ENCODE assay signal across 8 mouse cellular contexts in genomic region chr3:53040593-53041410, GRCm38 (mm10). TPM values are rescaled to one million over a fixed set of nuclear protein-coding genes. Genes with fewer than 3 reads are reported as not detected.
A peak's percentile ranks its signal among the peaks of the same experiment; 100 is the strongest.
DNase-seq lines count a peak whose midpoint lies in the region; TF ChIP-seq lines count a peak whose summit lies in the region.

No protein-coding gene starts in this region.

- peak overlapping the region; percentile 92 for H3K27ac ChIP-seq in heart, embryonic 10.5 days
- H3K27ac ChIP-seq in bone marrow macrophage, adult 2 months (ENCODE audit: insufficient read depth, low read depth, low read length): no peak overlapping the region
- peak overlapping the region; percentile 91 for H3K27ac ChIP-seq in hindbrain, embryonic 10.5 days
- H3K27ac ChIP-seq in midbrain, embryonic 10.5 days (replicated peaks): peak overlapping the region; percentile 90

- H3K4me1 ChIP-seq in heart, embryonic 10.5 days: peaks cover 37% of the 10 kb centered on the region
- no peaks in the 10 kb centered on the region for H3K4me1 ChIP-seq in bone marrow macrophage, adult 2 months (ENCODE audit: control insufficient read depth, insufficient read depth, low read length)
- peaks cover 43% of the 10 kb centered on the region for H3K4me1 ChIP-seq in hindbrain, embryonic 10.5 days (replicated peaks)
- peaks cover 37% of the 10 kb centered on the region for H3K4me1 ChIP-seq in midbrain, embryonic 10.5 days

- DNase-seq in heart, embryonic 10.5 days (ENCODE audit: low spot score): no peak
- no peak for DNase-seq in heart, adult 8-10 months (ENCODE audit: low spot score)
- no peak for DNase-seq in hindbrain, embryonic 10.5 days (ENCODE audit: low spot score)
- no peak for DNase-seq in midbrain, embryonic 10.5 days (ENCODE audit: low spot score)
- no peak for DNase-seq in adrenal gland, postnatal 10 days
- DNase-seq in spleen, postnatal 4 days (ENCODE audit: low spot score in 2 of 2): no peak
- DNase-seq in left cerebral cortex, postnatal 36 days (ENCODE audit: low spot score in 2 of 2): no peak

- WGBS in heart, embryonic 10.5 days: 3% methylated on average over 17 of the region's 17 CpGs
- WGBS in hindbrain, embryonic 10.5 days: 5% methylated on average over 17 of the region's 17 CpGs
- WGBS in midbrain, embryonic 10.5 days: 6% methylated on average over 17 of the region's 17 CpGs

- H3K9me3 ChIP-seq in heart, embryonic 10.5 days: no peaks in the 10 kb centered on the region
- no peaks in the 10 kb centered on the region for H3K9me3 ChIP-seq in hindbrain, embryonic 10.5 days
- H3K9me3 ChIP-seq in midbrain, embryonic 10.5 days (replicated peaks): no peaks in the 10 kb centered on the region

- peaks cover 7% of the 10 kb centered on the region; the same call in 1 of the 2 replicates for H3K36me3 ChIP-seq in heart, embryonic 10.5 days
- 0 out of 2 replicates have a peak, but pooled peaks cover 3% of the 10 kb centered on the region for H3K36me3 ChIP-seq in hindbrain, embryonic 10.5 days
- H3K36me3 ChIP-seq in midbrain, embryonic 10.5 days: peaks cover 6% of the 10 kb centered on the region

- H3K4me3 ChIP-seq in heart, embryonic 10.5 days: peak overlapping the region; percentile 83
- peak overlapping the region; percentile 46 for H3K4me3 ChIP-seq in bone marrow macrophage, adult 2 months (ENCODE audit: insufficient read depth, low read length)
- H3K4me3 ChIP-seq in hindbrain, embryonic 10.5 days: peak overlapping the region; percentile 83
- peak overlapping the region; percentile 82 for H3K4me3 ChIP-seq in midbrain, embryonic 10.5 days

- TF ChIP-seq POLR2A in bone marrow macrophage, adult 2 months (IDR thresholded peaks at IDR 0.05; ENCODE audit: borderline replicate concordance, low read depth, low read length): no peak

- no peak for TF ChIP-seq CTCF in bone marrow macrophage, adult 2 months (IDR thresholded peaks at IDR 0.05; ENCODE audit: low read depth, low read length)

- intact Hi-C loops in left cerebral cortex, postnatal 36 days (cut with DNase I): loop anchor here (2.0 to 5.0 kb wide), 3 partner anchors 124 to 281 kb away; no protein-coding TSS in a partner anchor

- no peaks in the 10 kb centered on the region for H3K27me3 ChIP-seq in heart, embryonic 10.5 days (ENCODE audit: insufficient read depth, poor library complexity, severe bottlenecking)
- H3K27me3 ChIP-seq in hindbrain, embryonic 10.5 days (ENCODE audit: insufficient read depth, poor library complexity, severe bottlenecking): peaks cover 33% of the 10 kb centered on the region
- peaks cover 41% of the 10 kb centered on the region for H3K27me3 ChIP-seq in midbrain, embryonic 10.5 days (ENCODE audit: low read depth, poor library complexity, severe bottlenecking)

RNA-seq across cellular contexts. Expression of gene Lhfp, which starts 0.5 kb away (rescaled TPM):
- 50.8 and 65.4 TPM in 2 replicates for polyA plus RNA-seq in heart, embryonic 10.5 days (2016; fragmentation: Nextera tagmentation; extraction: Ambion mirVana)
- 10 to 100 TPM; 34.6 to 45.4 (median 37.2) TPM for total RNA-seq in heart, adult 8-10 months (2022)
- 0.68 and 1.0 TPM in 2 replicates for polyA plus RNA-seq in bone marrow macrophage, adult 2 months (2012; ENCODE audit: insufficient read depth, insufficient read length, missing spikeins)
- polyA plus RNA-seq in hindbrain, embryonic 10.5 days (2016; fragmentation: Nextera tagmentation; extraction: Ambion mirVana): 51.6 and 57.0 TPM in 2 replicates
- 43.5 and 52.9 TPM in 2 replicates for polyA plus RNA-seq in midbrain, embryonic 10.5 days (2016; fragmentation: Nextera tagmentation; extraction: Ambion mirVana)
- 10 to 100 TPM; 24.4 to 28.7 TPM for total RNA-seq in adrenal gland, postnatal 10 days (2021)
- total RNA-seq in left cerebral cortex, postnatal 36 days (2021): 10 to 100 TPM; 29.8 to 35.1 TPM

RNA-seq across cellular contexts. Expression of gene Cog6, which starts 23.8 kb away (rescaled TPM):
- 45.0 and 57.7 TPM in 2 replicates for polyA plus RNA-seq in heart, embryonic 10.5 days (2016; fragmentation: Nextera tagmentation; extraction: Ambion mirVana)
- 10 to 100 TPM; 49.4 to 59.3 (median 54.4) TPM for total RNA-seq in heart, adult 8-10 months (2022)
- 16.0 and 18.6 TPM in 2 replicates for polyA plus RNA-seq in bone marrow macrophage, adult 2 months (2012; ENCODE audit: insufficient read depth, insufficient read length, missing spikeins)
- 39.3 and 39.9 TPM in 2 replicates for polyA plus RNA-seq in hindbrain, embryonic 10.5 days (2016; fragmentation: Nextera tagmentation; extraction: Ambion mirVana)
- 38.9 and 45.7 TPM in 2 replicates for polyA plus RNA-seq in midbrain, embryonic 10.5 days (2016; fragmentation: Nextera tagmentation; extraction: Ambion mirVana)
- 10 to 100 TPM; 33.8 to 40.6 TPM for total RNA-seq in adrenal gland, postnatal 10 days (2021)
- total RNA-seq in left cerebral cortex, postnatal 36 days (2021): 10 to 100 TPM; 35.7 to 43.9 TPM

Comparison
In these comparisons a context has a peak if more than half of its experiments do, and no peak if none do; other contexts are left out.
1. RNA of gene Lhfp, which starts 0.5 kb away (polyA plus RNA-seq): 51.6 to 57.0 TPM in hindbrain, embryonic 10.5 days, 50.8 to 65.4 TPM in heart, embryonic 10.5 days and 43.5 to 52.9 TPM in midbrain, embryonic 10.5 days; 0.68 to 1.0 TPM in bone marrow macrophage, adult 2 months; every median in the first group is over 10 times any median in the second.
2. Peak in every context shown above with its lines, with median percentiles within 50 percentile points of each other: H3K4me3 ChIP-seq.